Mouse (Mus musculus): ENCODE results near the gene Mta3. TPM values are rescaled to one million over a fixed set of nuclear protein-coding genes. Genes with fewer than 3 reads are reported as not detected.
A peak's percentile ranks its signal among the peaks of the same experiment; 100 is the strongest.

Mta3 gene
- total and polyA plus RNA-seq, 3 experiments: 31.1 to 67.6 (median 39.2) TPM

GRCm38 (mm10) chr17:83657375-83657774, 48.6 kb upstream of the Mta3 start (continued):
- TF ChIP-seq GABPA (IDR thresholded peaks at IDR 0.05; ENCODE audit: insufficient replicate concordance, low read depth, low read length): no peak
- TF ChIP-seq MYC (IDR thresholded peaks at IDR 0.05; ENCODE audit: low read depth, low read length): no peak
- TF ChIP-seq JUND (conservative IDR thresholded peaks at IDR 0.05; ENCODE audit: low read depth, low read length): no peak
- TF ChIP-seq BHLHE40 (IDR thresholded peaks at IDR 0.05; ENCODE audit: low read depth, low read length): peak; percentile 70
- no peak for TF ChIP-seq KAT2A (IDR thresholded peaks at IDR 0.05; ENCODE audit: insufficient replicate concordance, low read length)
- no peak for TF ChIP-seq ZC3H11A (IDR thresholded peaks at IDR 0.05; ENCODE audit: low read depth, low read length)
- TF ChIP-seq ZKSCAN1 (IDR thresholded peaks at IDR 0.05; ENCODE audit: borderline replicate concordance, low read depth, low read length): no peak
- no peak for TF ChIP-seq MXI1 (IDR thresholded peaks at IDR 0.05; ENCODE audit: low read depth, low read length)
- TF ChIP-seq CHD2 (IDR thresholded peaks at IDR 0.05; ENCODE audit: low read length): 0 out of 2 replicates have a peak, but pooled peaks have one; percentile 24

GRCm38 (mm10) chr17:83658943-83659342, 47.0 kb upstream of the Mta3 start:
- H3K9me3 ChIP-seq (replicated peaks; ENCODE audit: low read length): peaks cover 9% of the 10 kb centered on the region
- no peak overlapping the region for H3K4me2 ChIP-seq (ENCODE audit: insufficient read depth, low read depth, poor library complexity, severe bottlenecking)
- H3K27ac ChIP-seq (ENCODE audit: insufficient read depth, low read depth): no peak overlapping the region
- no peaks in the 10 kb centered on the region for H3K36me3 ChIP-seq (replicated peaks in 1 of 2; ENCODE audit: control insufficient read depth in 1 of 2, insufficient read depth in 1 of 2, low read length in 1 of 2)
- no peaks in the 10 kb centered on the region for H3K79me2 ChIP-seq (replicated peaks; ENCODE audit: control insufficient read depth, extremely low read depth, insufficient read depth, poor library complexity, severe bottlenecking)
- no peak for DNase-seq (ENCODE audit: extremely low read depth)
- dilution Hi-C loops (cut with MboI; ENCODE audit: extremely low pct_ligation_motif_present, extremely low pct_unique_long_range_greater_than_20kb, low sequenced_read_pairs) (no loop called here), in situ Hi-C loops (cut with MboI; ENCODE audit: low pct_ligation_motif_present, low pct_unique_long_range_greater_than_20kb, low sequenced_read_pairs) (loop anchor here (10.0 kb wide), 1 partner anchor 196 kb away; no protein-coding TSS in a partner anchor)
- H3K27me3 ChIP-seq (replicated peaks): no peaks in the 10 kb centered on the region
- H3K4me3 ChIP-seq (replicated peaks in 1 of 3; ENCODE audit: low read depth in 2 of 3, low read length in 2 of 3, poor library complexity in 1 of 3): no peak overlapping the region
- TF ChIP-seq ZNF384 (IDR thresholded peaks at IDR 0.05; ENCODE audit: low read depth, low read length): no peak
- TF ChIP-seq CHD2 (IDR thresholded peaks at IDR 0.05; ENCODE audit: low read length): no peak
- TF ChIP-seq ELF1 (IDR thresholded peaks at IDR 0.05; ENCODE audit: low read depth, low read length): no peak
- TF ChIP-seq ZC3H11A (IDR thresholded peaks at IDR 0.05; ENCODE audit: low read depth, low read length): no peak
- no peak for TF ChIP-seq USF1 (IDR thresholded peaks at IDR 0.05; ENCODE audit: low read depth, low read length)
- TF ChIP-seq RAD21 (IDR thresholded peaks at IDR 0.05; ENCODE audit: low read depth, low read length): no peak
- no peak for TF ChIP-seq SIN3A (IDR thresholded peaks at IDR 0.05; ENCODE audit: low read length)
- H3K9ac ChIP-seq (ENCODE audit: insufficient read depth, low read depth): no peak overlapping the region
- H3K4me1 ChIP-seq (ENCODE audit: control insufficient read depth in 1 of 2, insufficient read depth in 2 of 2): peaks cover 8 to 33% of the 10 kb centered on the region in 2 experiments

- peak; percentile 45 for DNase-seq (ENCODE audit: extremely low read depth)
- in situ Hi-C loops (cut with MboI; ENCODE audit: low pct_ligation_motif_present, low pct_unique_long_range_greater_than_20kb, low sequenced_read_pairs): no loop called here
- dilution Hi-C loops (cut with MboI; ENCODE audit: extremely low pct_ligation_motif_present, extremely low pct_unique_long_range_greater_than_20kb, low sequenced_read_pairs): no loop called here
These were observed 41.2 kb upstream of the Mta3 start for GRCm38 (mm10) chr17:83664761-83665160.

More at GRCm38 (mm10) chr17:83664761-83665160, 41.2 kb upstream of the Mta3 start:
- Histone ChIP-seq H3K4me1 (ENCODE audit: control insufficient read depth in 1 of 2, insufficient read depth in 2 of 2) (peaks cover 0 to 32% of the 10 kb centered on the region in 2 experiments; a peak in 3 of 4 replicates), H3K4me3 (replicated peaks in 1 of 3; ENCODE audit: low read depth in 2 of 3, low read length in 2 of 3, poor library complexity in 1 of 3) (no peak overlapping the region), H3K9me3 (replicated peaks; ENCODE audit: low read length) (peaks cover 9% of the 10 kb centered on the region), H3K4me2 (ENCODE audit: insufficient read depth, low read depth, poor library complexity, severe bottlenecking) (no peak overlapping the region), H3K9ac (ENCODE audit: insufficient read depth, low read depth) (no peak overlapping the region), H3K36me3 (replicated peaks in 1 of 2; ENCODE audit: control insufficient read depth in 1 of 2, insufficient read depth in 1 of 2, low read length in 1 of 2) (no peaks in the 10 kb centered on the region), H3K27ac (ENCODE audit: insufficient read depth, low read depth) (no peak overlapping the region), H3K79me2 (replicated peaks; ENCODE audit: control insufficient read depth, extremely low read depth, insufficient read depth, poor library complexity, severe bottlenecking) (no peaks in the 10 kb centered on the region), H3K27me3 (replicated peaks) (no peaks in the 10 kb centered on the region)
- TF ChIP-seq USF1 (IDR thresholded peaks at IDR 0.05; ENCODE audit: low read depth, low read length): no peak
